ENCODE assay signal across 25 mouse cellular contexts in the genomic region with DNA sequence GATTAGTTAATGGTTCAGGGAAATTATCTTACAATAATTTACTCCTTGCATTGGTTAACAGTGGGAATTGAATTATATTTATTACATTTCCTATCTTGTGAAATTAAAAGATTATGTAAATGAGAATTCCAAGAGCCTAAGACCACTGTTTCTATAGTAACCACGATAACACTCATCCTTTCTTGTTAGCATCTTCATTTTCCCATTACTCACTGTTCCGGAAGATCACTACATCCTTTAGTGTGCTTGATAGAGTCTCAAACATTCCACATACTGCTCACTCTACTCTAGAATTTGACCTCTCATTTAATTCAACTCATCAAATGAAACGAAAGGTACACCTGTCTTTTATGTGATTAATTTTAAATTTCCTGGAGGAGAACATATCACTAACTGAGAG.
"Had no signal": no experiment of that assay in that cellular context is flagged by ENCODE, and none has a peak within 500 bp of the region (broad histone marks: within the 10 kb centered on the region; RNA-seq: fewer than 3 reads in every experiment).

No protein-coding gene starts in this region.

- H3K36me3 ChIP-seq: intestine, embryonic 15.5 days; kidney, embryonic 15.5 days; limb, embryonic 12.5 days; limb, embryonic 15.5 days; neural tube, embryonic 13.5 days had no signal

- H3K4me2 ChIP-seq: intestine, embryonic 15.5 days; kidney, embryonic 15.5 days; limb, embryonic 12.5 days; limb, embryonic 15.5 days; liver, embryonic 11.5 days; lung, embryonic 14.5 days; neural tube, embryonic 13.5 days had no signal

- H3K27me3 ChIP-seq: intestine, embryonic 15.5 days; kidney, embryonic 15.5 days; limb, embryonic 12.5 days; limb, embryonic 15.5 days; neural tube, embryonic 13.5 days had no signal

- H3K4me3 ChIP-seq: intestine, embryonic 15.5 days; kidney, embryonic 15.5 days; left cerebral cortex, adult 2 months; limb, embryonic 12.5 days; limb, embryonic 15.5 days; myocyte; neural tube, embryonic 13.5 days had no signal

- H3K9me3 ChIP-seq: intestine, embryonic 15.5 days; kidney, embryonic 15.5 days; limb, embryonic 12.5 days; limb, embryonic 15.5 days; neural tube, embryonic 13.5 days had no signal

- DNase-seq: kidney, adult 11 months; kidney, adult 8-10 months; kidney, postnatal 14 days; kidney, postnatal 4 days; layer of hippocampus, postnatal 36 days; liver, postnatal 0 days; lung, embryonic 14.5 days; right cerebral cortex, adult 18-20 months; right cerebral cortex, postnatal 14 days; right cerebral cortex, postnatal 4 days; thymus, adult 2 months; thymus, postnatal 14 days; thymus, postnatal 4 days had no signal

- H3K27ac ChIP-seq: intestine, embryonic 15.5 days; kidney, embryonic 15.5 days; left cerebral cortex, adult 2 months; limb, embryonic 12.5 days; limb, embryonic 15.5 days; liver, embryonic 14.5 days; macrophage; neural tube, embryonic 13.5 days; stomach, postnatal 0 days had no signal

- ATAC-seq: intestine, embryonic 15.5 days; liver, postnatal 0 days; lung, postnatal 0 days had no signal

- H3K9ac ChIP-seq: intestine, embryonic 15.5 days; kidney, embryonic 15.5 days; limb, embryonic 12.5 days; limb, embryonic 15.5 days; liver, embryonic 14.5 days; liver, postnatal 0 days; lung, embryonic 14.5 days; neural tube, embryonic 13.5 days had no signal

- H3K4me1 ChIP-seq: intestine, embryonic 15.5 days; kidney, embryonic 15.5 days; limb, embryonic 12.5 days; limb, embryonic 15.5 days had no signal
